Mouse (Mus musculus) kidney, embryonic 15.5 days (tissue): Measurements from ENCODE around the gene Spen. TPM values are rescaled to one million over a fixed set of nuclear protein-coding genes. Genes with fewer than 3 reads are reported as not detected.
A peak's percentile ranks its signal among the peaks of the same experiment; 100 is the strongest.

ENCODE experiments used
- ATAC-seq: fragments of 200-750 bp; cut with Nextera tagmentation; replicated peaks from 2 replicates; pipeline ENCODE4 v1.8.0; 2017; ENCODE audit warnings: moderate TSS enrichment; ENCODE audit not compliant: low FRiP score
- H3K27ac ChIP-seq: fragments of 300-500 bp; sonication (generic); 2 replicates; pipeline ENCODE4 v1.5.1; 2015; ENCODE audit warnings: mild to moderate bottlenecking, inconsistent platforms
- H3K27me3 ChIP-seq: fragments of 300-500 bp; sonication (generic); 2 replicates; pipeline ENCODE4 v1.6.1; 2015; ENCODE audit warnings: inconsistent platforms
- H3K36me3 ChIP-seq: fragments of 300-500 bp; sonication (generic); 2 replicates; pipeline ENCODE4 v1.6.1; 2015; ENCODE audit warnings: inconsistent platforms
- H3K4me1 ChIP-seq: fragments of 300-500 bp; sonication (generic); 2 replicates; pipeline ENCODE4 v1.6.1; 2015; ENCODE audit warnings: inconsistent platforms
- H3K4me2 ChIP-seq: fragments of 300-500 bp; sonication (generic); 2 replicates; pipeline ENCODE4 v1.6.1; 2015; ENCODE audit warnings: moderate library complexity, mild to moderate bottlenecking, inconsistent platforms
- H3K4me3 ChIP-seq: fragments of 300-500 bp; sonication (generic); replicated peaks from 2 replicates; pipeline ENCODE4 v1.5.1; 2015; ENCODE audit warnings: mild to moderate bottlenecking, inconsistent platforms
- H3K9ac ChIP-seq: fragments of 300-500 bp; sonication (generic); 2 replicates; pipeline ENCODE4 v1.6.1; 2015; ENCODE audit warnings: mild to moderate bottlenecking, inconsistent platforms
- H3K9me3 ChIP-seq: fragments of 300-500 bp; sonication (generic); replicated peaks from 2 replicates; pipeline ENCODE4 v1.6.1; 2016; ENCODE audit warnings: inconsistent platforms
- WGBS: fragments of 180-500 bp; shearing (Covaris S2); methylation state at CpG from one replicate; pipeline ENCODE4 v1.1.7; 2015; ENCODE audit warnings: mixed read lengths; 5-methylcytosine and 5-hydroxymethylcytosine counted together
- polyA plus RNA-seq: library from polyadenylated mRNA; unstranded; fragments of >200 nt; fragmentation: Nextera tagmentation; extraction: Ambion mirVana; gene quantifications from 2 replicates; pipeline ENCODE4 v1.2.1, GENCODE M21; 2015

The Spen gene
- polyA plus RNA-seq, 1 experiment from 2014 or later: 10.3 TPM

DNA sequence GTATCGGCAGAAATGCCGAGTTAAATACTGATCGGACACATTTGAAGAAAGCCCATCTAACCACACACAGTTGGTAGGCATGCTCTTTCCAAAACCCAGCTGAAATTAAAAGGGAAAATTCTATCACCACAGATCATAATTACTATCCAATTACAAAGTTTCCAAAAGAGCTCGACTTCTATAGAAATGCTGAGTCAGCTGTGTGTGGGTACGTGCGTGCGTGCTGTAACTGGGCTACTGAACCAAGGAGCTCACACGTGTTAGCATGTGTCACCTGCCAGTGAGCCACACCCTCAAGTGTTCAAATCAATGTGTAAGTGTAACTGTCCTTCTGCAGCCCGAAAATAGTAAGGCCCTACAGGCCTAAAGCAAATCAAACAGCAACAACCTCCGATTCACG, 50.8 kb downstream of the Spen start:
- H3K27me3 ChIP-seq: no peaks in the 10 kb centered on the region
- no peak for ATAC-seq
- no peaks in the 10 kb centered on the region for H3K4me1 ChIP-seq
- H3K4me3 ChIP-seq: no peak overlapping the region
- H3K27ac ChIP-seq: no peak overlapping the region
- H3K9me3 ChIP-seq: no peaks in the 10 kb centered on the region
- WGBS: 97% methylated on average over 11 of the region's 11 CpGs
- H3K4me2 ChIP-seq: no peak overlapping the region
- peaks cover 99% of the 10 kb centered on the region for H3K36me3 ChIP-seq
- H3K9ac ChIP-seq: no peak overlapping the region

GRCm38 (mm10) chr4:141484071-141484470, 54.3 kb downstream of the Spen start:
- WGBS: 80% methylated on average over 11 of the region's 11 CpGs
- H3K9me3 ChIP-seq: no peaks in the 10 kb centered on the region
- H3K27me3 ChIP-seq: no peaks in the 10 kb centered on the region
- H3K4me2 ChIP-seq: no peak overlapping the region
- H3K36me3 ChIP-seq: peaks cover 99% of the 10 kb centered on the region
- H3K4me1 ChIP-seq: no peaks in the 10 kb centered on the region
- no peak overlapping the region for H3K27ac ChIP-seq
- no peak overlapping the region for H3K4me3 ChIP-seq
- no peak overlapping the region for H3K9ac ChIP-seq
- 0 out of 2 replicates have a peak, but pooled peaks have one; percentile 12 for ATAC-seq

- Histone ChIP-seq H3K4me3 (no peak overlapping the region), H3K27ac (no peak overlapping the region), H3K27me3 (no peaks in the 10 kb centered on the region), H3K4me2 (no peak overlapping the region), H3K36me3 (peaks cover 99% of the 10 kb centered on the region), H3K9ac (no peak overlapping the region), H3K4me1 (0 out of 2 replicates have a peak, but pooled peaks cover 4% of the 10 kb centered on the region), H3K9me3 (no peaks in the 10 kb centered on the region)
- ATAC-seq: no peak
- 91% methylated on average over 8 of the region's 8 CpGs for WGBS
These were observed 59.0 kb downstream of the Spen start for GRCm38 (mm10) chr4:141479411-141479810.

GRCm38 (mm10) chr4:141478794-141479193, 59.6 kb downstream of the Spen start:
- H3K4me1 ChIP-seq: peaks cover 7% of the 10 kb centered on the region; the same call in 1 of the 2 replicates
- peaks cover 99% of the 10 kb centered on the region for H3K36me3 ChIP-seq
- WGBS: 96% methylated on average over 32 of the region's 32 CpGs
- H3K9me3 ChIP-seq: no peaks in the 10 kb centered on the region
- no peak overlapping the region for H3K9ac ChIP-seq
- H3K4me3 ChIP-seq: no peak overlapping the region
- no peak for ATAC-seq
- H3K27ac ChIP-seq: no peak overlapping the region
- H3K4me2 ChIP-seq: no peak overlapping the region
- no peaks in the 10 kb centered on the region for H3K27me3 ChIP-seq

DNA sequence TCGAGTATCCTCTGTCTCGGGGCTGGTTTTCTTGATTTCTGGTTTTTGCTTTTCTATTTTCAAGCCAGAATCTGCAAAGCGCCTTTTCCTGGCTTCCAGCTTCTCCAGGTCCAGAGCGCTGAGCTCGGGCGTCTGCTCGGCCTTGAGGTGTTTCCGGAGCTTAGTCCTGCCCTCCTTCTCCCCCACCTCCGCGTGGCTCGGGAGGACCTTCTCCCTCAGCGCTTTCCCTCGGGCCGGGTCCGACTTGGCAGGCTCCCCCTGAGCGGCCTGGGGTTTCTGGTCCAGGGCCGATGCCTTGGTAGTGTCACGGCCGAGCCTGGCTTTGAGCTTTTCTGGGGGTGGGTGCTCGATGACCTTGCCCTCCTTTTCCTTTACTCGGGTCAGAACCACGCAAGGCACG, 60.2 kb downstream of the Spen start:
- Histone ChIP-seq H3K9me3 (no peaks in the 10 kb centered on the region), H3K27me3 (no peaks in the 10 kb centered on the region), H3K36me3 (peaks cover 99% of the 10 kb centered on the region), H3K4me1 (peaks cover 10% of the 10 kb centered on the region; the same call in 1 of the 2 replicates), H3K9ac (no peak overlapping the region), H3K4me2 (no peak overlapping the region), H3K4me3 (no peak overlapping the region), H3K27ac (no peak overlapping the region)
- no peak for ATAC-seq
- WGBS: 92% methylated on average over 23 of the region's 23 CpGs

- peaks cover 99% of the 10 kb centered on the region for H3K36me3 ChIP-seq
- no peak for ATAC-seq
- no peak overlapping the region for H3K9ac ChIP-seq
- no peak overlapping the region for H3K4me3 ChIP-seq
- H3K4me2 ChIP-seq: no peak overlapping the region
- WGBS: 91% methylated on average over 16 of the region's 16 CpGs
- peaks cover 10% of the 10 kb centered on the region; the same call in 1 of the 2 replicates for H3K4me1 ChIP-seq
- H3K27ac ChIP-seq: no peak overlapping the region
- H3K27me3 ChIP-seq: no peaks in the 10 kb centered on the region
- no peaks in the 10 kb centered on the region for H3K9me3 ChIP-seq
These were observed 60.7 kb downstream of the Spen start for GRCm38 (mm10) chr4:141477681-141478102.

- Histone ChIP-seq H3K27me3 (no peaks in the 10 kb centered on the region), H3K4me3 (no peak overlapping the region), H3K27ac (no peak overlapping the region), H3K9me3 (no peaks in the 10 kb centered on the region), H3K4me2 (no peak overlapping the region), H3K4me1 (peaks cover 10% of the 10 kb centered on the region; the same call in 1 of the 2 replicates), H3K9ac (no peak overlapping the region), H3K36me3 (peaks cover 100% of the 10 kb centered on the region)
- 84% methylated on average over 19 of the region's 19 CpGs for WGBS
- ATAC-seq: no peak
These were observed 64.0 kb downstream of the Spen start for GRCm38 (mm10) chr4:141474431-141474830.

GRCm38 (mm10) chr4:141472641-141473321, 65.6 kb downstream of the Spen start:
- ATAC-seq: no peak
- no peaks in the 10 kb centered on the region for H3K9me3 ChIP-seq
- H3K9ac ChIP-seq: no peak overlapping the region
- H3K4me2 ChIP-seq: no peak overlapping the region
- no peak overlapping the region for H3K4me3 ChIP-seq
- no peak overlapping the region for H3K27ac ChIP-seq
- H3K27me3 ChIP-seq: no peaks in the 10 kb centered on the region
- H3K36me3 ChIP-seq: peaks cover 99% of the 10 kb centered on the region
- peaks cover 13% of the 10 kb centered on the region for H3K4me1 ChIP-seq
- WGBS: 77% methylated on average over 32 of the region's 32 CpGs

GRCm38 (mm10) chr4:141471491-141471890, 66.9 kb downstream of the Spen start:
- ATAC-seq: no peak
- Histone ChIP-seq H3K27ac (no peak overlapping the region), H3K9me3 (no peaks in the 10 kb centered on the region), H3K4me1 (peaks cover 13% of the 10 kb centered on the region), H3K9ac (no peak overlapping the region), H3K36me3 (peaks cover 99% of the 10 kb centered on the region), H3K4me2 (no peak overlapping the region), H3K27me3 (no peaks in the 10 kb centered on the region), H3K4me3 (no peak overlapping the region)
- 97% methylated on average over 16 of the region's 16 CpGs for WGBS

DNA sequence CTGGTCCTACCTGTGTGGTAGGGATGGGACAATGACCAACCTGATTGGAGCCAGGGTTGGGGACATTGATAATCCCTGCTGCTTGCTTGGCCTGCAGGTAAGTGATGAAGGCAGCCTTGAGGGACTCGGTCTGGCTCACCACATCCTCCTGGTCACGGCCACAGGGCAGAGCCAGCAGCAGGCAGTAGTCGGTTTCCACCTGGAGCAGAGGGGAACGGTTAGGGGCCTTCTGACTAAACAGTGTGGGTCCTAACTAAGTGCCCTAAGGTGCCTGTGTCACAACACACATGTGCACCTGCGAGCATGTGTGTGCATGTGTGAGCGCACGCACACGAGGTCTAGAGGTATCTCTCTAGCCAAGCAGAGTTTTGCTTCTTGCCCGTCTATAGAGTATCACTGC, 69.1 kb downstream of the Spen start:
- H3K36me3 ChIP-seq: peaks cover 99% of the 10 kb centered on the region
- no peak for ATAC-seq
- H3K9ac ChIP-seq: no peak overlapping the region
- H3K27ac ChIP-seq: no peak overlapping the region
- WGBS: 94% methylated on average over 9 of the region's 9 CpGs
- no peak overlapping the region for H3K4me2 ChIP-seq
- H3K27me3 ChIP-seq: no peaks in the 10 kb centered on the region
- H3K9me3 ChIP-seq: no peaks in the 10 kb centered on the region
- peaks cover 9% of the 10 kb centered on the region for H3K4me1 ChIP-seq
- H3K4me3 ChIP-seq: no peak overlapping the region

DNA sequence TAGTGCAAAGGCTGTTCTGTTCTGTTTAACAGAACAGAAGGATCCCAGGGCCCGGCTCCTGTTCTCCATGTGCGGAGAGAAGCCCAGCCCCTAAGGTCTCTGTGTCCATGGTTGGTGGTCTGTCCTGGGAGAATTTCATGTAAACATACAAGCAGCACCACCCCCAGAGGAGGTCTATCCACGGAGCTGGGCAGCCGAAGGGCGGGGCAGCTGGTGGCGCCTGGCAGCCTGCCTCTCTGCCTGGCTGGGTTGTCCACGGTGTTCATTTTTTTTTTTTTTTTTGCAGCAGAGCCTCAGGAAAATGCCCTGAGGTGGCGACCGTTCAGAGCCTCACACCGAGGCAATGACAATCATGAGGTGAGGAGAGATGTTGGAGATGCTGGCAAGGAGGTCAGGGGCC, 69.8 kb downstream of the Spen start:
- H3K4me1 ChIP-seq: peaks cover 4% of the 10 kb centered on the region; the same call in 1 of the 2 replicates
- no peaks in the 10 kb centered on the region for H3K9me3 ChIP-seq
- H3K4me2 ChIP-seq: no peak overlapping the region
- peaks cover 99% of the 10 kb centered on the region for H3K36me3 ChIP-seq
- H3K27me3 ChIP-seq: no peaks in the 10 kb centered on the region
- ATAC-seq: no peak
- H3K27ac ChIP-seq: no peak overlapping the region
- H3K4me3 ChIP-seq: no peak overlapping the region
- H3K9ac ChIP-seq: no peak overlapping the region
- WGBS: 54% methylated on average over 10 of the region's 10 CpGs

GRCm38 (mm10) chr4:141467581-141467927, 70.8 kb downstream of the Spen start:
- no peak overlapping the region for H3K9ac ChIP-seq
- no peak overlapping the region for H3K4me2 ChIP-seq
- H3K36me3 ChIP-seq: peaks cover 99% of the 10 kb centered on the region
- no peak overlapping the region for H3K27ac ChIP-seq
- no peaks in the 10 kb centered on the region for H3K9me3 ChIP-seq
- no peak overlapping the region for H3K4me3 ChIP-seq
- 85% methylated on average over 6 of the region's 6 CpGs for WGBS
- peaks cover 3% of the 10 kb centered on the region; the same call in 1 of the 2 replicates for H3K4me1 ChIP-seq
- no peaks in the 10 kb centered on the region for H3K27me3 ChIP-seq
- no peak for ATAC-seq
